Mouse (Mus musculus) gastrocnemius, postnatal 14 days (tissue): ENCODE measurements around the gene Gm7233. TPM values are rescaled to one million over a fixed set of nuclear protein-coding genes. Genes with fewer than 3 reads are reported as not detected.
"Not testable (repeated sequence)": the region's sequence is repeated elsewhere in the genome, so short reads cannot be mapped to it uniquely, and the experiment has no call there.

Experiments used
- DNase-seq: peaks from one replicate; pipeline ENCODE4 v3.0.0; 2021; ENCODE audit warnings: mixed read lengths
- intact Hi-C: fragments of 180-260 bp; cut with DNase I; formaldehyde crosslinking; loops from one replicate; pipeline ENCODE4 v1.15.1; 2025; ENCODE audit warnings: low total_unique reads
- long read RNA-seq, 2 experiments: library from polyadenylated mRNA; stranded (forward); transcript quantifications; one replicate each; pipeline ENCODE4 v2.0.0; 2021
- total RNA-seq, 2 experiments: library from RNA; stranded (reverse); gene quantifications; 2 replicates each; pipeline ENCODE4 v1.2.3; 2021

The Gm7233 gene
- total RNA-seq: not detected
- long read RNA-seq, experiment 1: 0 reads
- long read RNA-seq, experiment 2: 0 reads

- intact Hi-C loops, DNase-seq: not testable (repeated sequence)
Observed at GRCm38 (mm10) chr14:43179567-43179966, at the start of gene Gm7233. Gene Gm7233 (plus strand): TSS chr14:43179867.

- intact Hi-C loops: not testable (repeated sequence)
Observed at GRCm38 (mm10) chr14:43167189-43167588, 12.5 kb upstream of the Gm7233 start.

GRCm38 (mm10) chr14:43167942-43168341 lies 11.7 kb upstream of the Gm7233 start:
- intact Hi-C loops, DNase-seq: not testable (repeated sequence)

More at GRCm38 (mm10) chr14:43167189-43167588, 12.5 kb upstream of the Gm7233 start:
- DNase-seq: not testable (repeated sequence)

- DNase-seq, intact Hi-C loops: not testable (repeated sequence)
Observed at GRCm38 (mm10) chr14:43168573-43169170, 11.0 kb upstream of the Gm7233 start.

GRCm38 (mm10) chr14:43235204-43235603 lies 55.5 kb downstream of the Gm7233 start, which contains the start of gene Gm8122:
Gene Gm8122 (minus strand): TSS chr14:43235304.
- DNase-seq, intact Hi-C loops: not testable (repeated sequence)

Other genes with a start within 250 kb of the Gm7233 start
- gene Gm8082, start 186.2 kb upstream of the Gm7233 start, total RNA-seq: not detected
- not detected for gene Gm10376, start 164.2 kb upstream of the Gm7233 start, total RNA-seq
- not detected for gene Gm8094, start 103.2 kb upstream of the Gm7233 start, total RNA-seq
- gene Gm8104, start 79.3 kb upstream of the Gm7233 start, total RNA-seq: not detected
- gene Gm8122, start 55.4 kb downstream of the Gm7233 start, total RNA-seq: not detected
- not detected for gene Gm8126, start 78.8 kb downstream of the Gm7233 start, total RNA-seq
- not detected for gene Gm9732, start 95.2 kb downstream of the Gm7233 start, total RNA-seq
- gene Gm8127, start 114.0 kb downstream of the Gm7233 start, total RNA-seq: not detected
- gene 1700001F09Rik, start 167.9 kb downstream of the Gm7233 start, total RNA-seq: not detected
- gene Gm8138, start 236.5 kb downstream of the Gm7233 start, total RNA-seq: not detected